Mouse (Mus musculus): ENCODE results near the gene Fam71a.
"Not testable (repeated sequence)": the region's sequence is repeated elsewhere in the genome, so short reads cannot be mapped to it uniquely, and the experiment has no call there.

The Fam71a gene

GRCm38 (mm10) chr1:191182431-191183162 lies 18.0 kb upstream of the Fam71a start:
- no peak for DNase-seq (ENCODE audit: extremely low spot score, low read depth, low spot score)

- no peak for DNase-seq (ENCODE audit: extremely low spot score, low read depth, low spot score)
Observed at GRCm38 (mm10) chr1:191181469-191182259, 17.0 kb upstream of the Fam71a start.

- no peak for DNase-seq (ENCODE audit: extremely low spot score, low read depth, low spot score)
Observed at GRCm38 (mm10) chr1:191180397-191180796, 15.8 kb upstream of the Fam71a start.

- DNase-seq (ENCODE audit: extremely low spot score, low read depth, low spot score) = no peak
Observed at GRCm38 (mm10) chr1:191179846-191180245, 15.2 kb upstream of the Fam71a start.

GRCm38 (mm10) chr1:191178511-191179188 lies 14.0 kb upstream of the Fam71a start:
- DNase-seq (ENCODE audit: extremely low spot score, low read depth, low spot score) = no peak

- DNase-seq (ENCODE audit: extremely low spot score, low read depth, low spot score) = no peak
Observed at GRCm38 (mm10) chr1:191176887-191177286, 12.3 kb upstream of the Fam71a start.

- DNase-seq (ENCODE audit: extremely low spot score, low read depth, low spot score) = no peak
Observed at GRCm38 (mm10) chr1:191172487-191172886, 7.9 kb upstream of the Fam71a start.

- DNase-seq (ENCODE audit: extremely low spot score, low read depth, low spot score) = no peak
Observed at GRCm38 (mm10) chr1:191170444-191170843, 5.8 kb upstream of the Fam71a start.

- DNase-seq (ENCODE audit: extremely low spot score, low read depth, low spot score) = no peak
Observed at GRCm38 (mm10) chr1:191166189-191166588, 1.6 kb upstream of the Fam71a start.

GRCm38 (mm10) chr1:191154314-191154713 lies 10.3 kb downstream of the Fam71a start:
- no peak for DNase-seq (ENCODE audit: extremely low spot score, low read depth, low spot score)

GRCm38 (mm10) chr1:191153052-191153451 lies 11.6 kb downstream of the Fam71a start:
- DNase-seq (ENCODE audit: extremely low spot score, low read depth, low spot score) = peak; percentile 8

- no peak for DNase-seq (ENCODE audit: extremely low spot score, low read depth, low spot score)
Observed at GRCm38 (mm10) chr1:191150924-191151605, 13.6 kb downstream of the Fam71a start.

- not testable (repeated sequence) for DNase-seq (ENCODE audit: extremely low spot score, low read depth, low spot score)
Observed at GRCm38 (mm10) chr1:191149489-191149888, 15.1 kb downstream of the Fam71a start.

GRCm38 (mm10) chr1:191140983-191141382 lies 23.6 kb downstream of the Fam71a start:
- DNase-seq (ENCODE audit: extremely low spot score, low read depth, low spot score) = no peak

GRCm38 (mm10) chr1:191138874-191139495 lies 25.6 kb downstream of the Fam71a start:
- no peak for DNase-seq (ENCODE audit: extremely low spot score, low read depth, low spot score)

- no peak for DNase-seq (ENCODE audit: extremely low spot score, low read depth, low spot score)
Observed at GRCm38 (mm10) chr1:191138436-191138835, 26.2 kb downstream of the Fam71a start.

- no peak for DNase-seq (ENCODE audit: extremely low spot score, low read depth, low spot score)
Observed at GRCm38 (mm10) chr1:191135406-191135805, 29.2 kb downstream of the Fam71a start.

GRCm38 (mm10) chr1:191132934-191133333 lies 31.7 kb downstream of the Fam71a start:
- DNase-seq (ENCODE audit: extremely low spot score, low read depth, low spot score) = no peak

- no peak for DNase-seq (ENCODE audit: extremely low spot score, low read depth, low spot score)
Observed at GRCm38 (mm10) chr1:191132240-191132639, 32.4 kb downstream of the Fam71a start.

- DNase-seq (ENCODE audit: extremely low spot score, low read depth, low spot score) = no peak
Observed at GRCm38 (mm10) chr1:191131692-191132091, 32.9 kb downstream of the Fam71a start.
